ENCODE assay signal across 9 mouse cellular contexts in the genomic region with DNA sequence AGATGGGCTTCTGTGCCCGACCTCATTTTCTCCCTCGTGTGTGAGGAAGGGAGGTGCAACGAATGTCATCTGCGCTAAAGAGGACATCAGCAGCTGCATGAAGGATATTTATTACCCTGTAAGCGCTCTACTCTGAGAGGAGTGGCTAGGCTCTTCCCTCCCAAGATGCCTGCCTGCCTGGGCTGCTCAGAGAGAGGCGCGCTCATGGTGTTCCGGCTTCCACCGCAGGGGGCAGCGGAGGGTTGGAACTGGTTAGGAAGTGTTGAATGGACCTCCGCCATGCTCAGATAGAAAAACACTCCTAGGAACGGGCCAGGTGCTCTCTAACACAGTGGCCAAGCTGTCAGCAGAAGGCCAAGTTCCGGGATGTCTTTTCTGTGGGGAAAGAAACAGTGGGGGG. TPM values are rescaled to one million over a fixed set of nuclear protein-coding genes. Genes with fewer than 3 reads are reported as not detected.
DNase-seq lines count a peak whose midpoint lies in the region; ATAC-seq and TF ChIP-seq lines count a peak whose summit lies in the region.
"Had no signal": no experiment of that assay in that cellular context is flagged by ENCODE, and none has a peak within 500 bp of the region (broad histone marks: within the 10 kb centered on the region; RNA-seq: fewer than 3 reads in every experiment).

No protein-coding gene starts in this region.

- no peak for TF ChIP-seq POLR2A in cerebellum, adult 2 months (IDR thresholded peaks at IDR 0.05; ENCODE audit: borderline replicate concordance, insufficient read depth, low read length)

- H3K27me3 ChIP-seq in cerebellum, adult 2 months (ENCODE audit: control insufficient read depth, insufficient read depth, low read length), result no peaks in the 10 kb centered on the region
- H3K27me3 ChIP-seq in forebrain, embryonic 16.5 days (replicated peaks; ENCODE audit: control insufficient read depth, insufficient read depth, low read length), result no peaks in the 10 kb centered on the region
- no peaks in the 10 kb centered on the region for H3K27me3 ChIP-seq in hindbrain, embryonic 15.5 days

- no peaks in the 10 kb centered on the region for H3K4me1 ChIP-seq in cerebellum, adult 2 months (ENCODE audit: control insufficient read depth, insufficient read depth, low read length)
- H3K4me1 ChIP-seq in forebrain, embryonic 16.5 days (replicated peaks; ENCODE audit: control insufficient read depth, insufficient read depth, low read length), result peaks cover 5% of the 10 kb centered on the region; the same call in 1 of the 2 replicates
- H3K4me1 ChIP-seq in hindbrain, embryonic 15.5 days (replicated peaks), result peaks cover 11% of the 10 kb centered on the region

- peak; percentile 90 for ATAC-seq in forebrain, embryonic 16.5 days
- peak; percentile 85 for ATAC-seq in hindbrain, embryonic 15.5 days (ENCODE audit: low FRiP score, low read depth)
- peak; percentile 57 for ATAC-seq in megakaryocyte, adult 5-6 weeks (ENCODE audit: poor library complexity, severe bottlenecking)

- no peaks in the 10 kb centered on the region for H3K9me3 ChIP-seq in forebrain, embryonic 16.5 days (ENCODE audit: control insufficient read depth, low read length)
- no peaks in the 10 kb centered on the region for H3K9me3 ChIP-seq in hindbrain, embryonic 15.5 days

- peak; percentile 65 to 84 for DNase-seq in adrenal gland, adult (ENCODE audit: inconsistent age in 2 of 2, low spot score in 1 of 2)
- no peak for DNase-seq in adrenal gland, adult 8-10 months
- DNase-seq in cerebellum, adult 2 months, result peak; percentile 87 to 89
- DNase-seq in layer of hippocampus, postnatal 36 days, result peak; percentile 57 to 63
- DNase-seq in right cerebral cortex, postnatal 4 days, result peak; percentile 91

- no peaks in the 10 kb centered on the region for H3K36me3 ChIP-seq in forebrain, embryonic 16.5 days (ENCODE audit: control insufficient read depth, insufficient read depth)
- no peaks in the 10 kb centered on the region for H3K36me3 ChIP-seq in hindbrain, embryonic 15.5 days

- peak overlapping the region; percentile 55 for H3K4me3 ChIP-seq in cerebellum, adult 2 months (replicated peaks; ENCODE audit: insufficient read depth, low read depth, low read length)
- peak overlapping the region; percentile 34 for H3K4me3 ChIP-seq in forebrain, embryonic 16.5 days (replicated peaks; ENCODE audit: low read length)
- peak overlapping the region; percentile 34 for H3K4me3 ChIP-seq in hindbrain, embryonic 15.5 days

- H3K4me2 ChIP-seq in forebrain, embryonic 16.5 days (ENCODE audit: low read length), result peak overlapping the region; percentile 56
- H3K4me2 ChIP-seq in hindbrain, embryonic 15.5 days, result peak overlapping the region; percentile 56

- no peak overlapping the region for H3K27ac ChIP-seq in cerebellum, adult 2 months (ENCODE audit: insufficient read depth, low read length)
- H3K27ac ChIP-seq in forebrain, embryonic 16.5 days (ENCODE audit: low read length), result peak overlapping the region; percentile 49
- peak overlapping the region; percentile 72 for H3K27ac ChIP-seq in hindbrain, embryonic 15.5 days (replicated peaks)

- WGBS in cerebellum, adult 2 months, result 2% methylated on average over 13 of the region's 13 CpGs
- 6% methylated on average over 13 of the region's 13 CpGs for WGBS in forebrain, embryonic 16.5 days
- WGBS in hindbrain, embryonic 15.5 days, result 6% methylated on average over 13 of the region's 13 CpGs

- H3K9ac ChIP-seq in forebrain, embryonic 16.5 days (replicated peaks; ENCODE audit: low read depth, low read length), result 0 out of 2 replicates have a peak overlapping the region, but pooled peaks have one; percentile 30
- peak overlapping the region; percentile 28; the same call in 1 of the 2 replicates for H3K9ac ChIP-seq in hindbrain, embryonic 15.5 days

- TF ChIP-seq CTCF in cerebellum, adult 2 months (IDR thresholded peaks at IDR 0.05; ENCODE audit: borderline replicate concordance, insufficient read depth, low read depth, low read length), result peak; percentile 63

RNA-seq across cellular contexts. Expression of a gene that starts 3.6 kb away (rescaled TPM):
- 10 to 100 TPM; 13.3 to 43.8 (median 24.8) TPM for total RNA-seq in adrenal gland, adult 8-10 months (2022)
- polyA plus RNA-seq in cerebellum, adult 2 months (2012; rRNA removed), result 2.0 and 4.7 TPM in 2 replicates
- polyA plus RNA-seq in forebrain, embryonic 16.5 days (2015; fragmentation: Nextera tagmentation; extraction: Ambion mirVana), result 0.54 and 1.2 TPM in 2 replicates
- polyA plus RNA-seq in hindbrain, embryonic 15.5 days (2015; fragmentation: Nextera tagmentation; extraction: Ambion mirVana), result 0.39 and 0.64 TPM in 2 replicates
- under 1 TPM; 0.70 to 0.73 TPM for total RNA-seq in layer of hippocampus, postnatal 36 days (2021)
- not detected in 2 replicates for total RNA-seq in megakaryocyte, adult 5-6 weeks (2015)
- total RNA-seq in megakaryocyte, adult 5-6 weeks (2017), result not detected in 2 replicates

RNA-seq across cellular contexts. Expression of a gene that starts 14.0 kb away (rescaled TPM):
- not detected for total RNA-seq in adrenal gland, adult 8-10 months (2022)
- polyA plus RNA-seq in cerebellum, adult 2 months (2012; rRNA removed), result not detected in 2 replicates
- polyA plus RNA-seq in forebrain, embryonic 16.5 days (2015; fragmentation: Nextera tagmentation; extraction: Ambion mirVana), result not detected in 2 replicates
- polyA plus RNA-seq in hindbrain, embryonic 15.5 days (2015; fragmentation: Nextera tagmentation; extraction: Ambion mirVana), result not detected in 2 replicates
- total RNA-seq in layer of hippocampus, postnatal 36 days (2021), result not detected
- not detected in 2 replicates for total RNA-seq in megakaryocyte, adult 5-6 weeks (2015)
- not detected in 2 replicates for total RNA-seq in megakaryocyte, adult 5-6 weeks (2017)
- total RNA-seq: left cerebral cortex, postnatal 36 days had no signal

RNA-seq across cellular contexts. Expression of a gene that starts 18.0 kb away (rescaled TPM):
- 1 to 10 TPM in 2 of 4 experiments, under 1 TPM in 2; 0.46 to 2.9 (median 0.86) TPM for total RNA-seq in adrenal gland, adult 8-10 months (2022)
- polyA plus RNA-seq in cerebellum, adult 2 months (2012; rRNA removed), result not detected in 2 replicates
- not detected in 2 replicates for polyA plus RNA-seq in forebrain, embryonic 16.5 days (2015; fragmentation: Nextera tagmentation; extraction: Ambion mirVana)
- polyA plus RNA-seq in hindbrain, embryonic 15.5 days (2015; fragmentation: Nextera tagmentation; extraction: Ambion mirVana), result not detected in 2 replicates
- not detected for total RNA-seq in layer of hippocampus, postnatal 36 days (2021)
- total RNA-seq in megakaryocyte, adult 5-6 weeks (2015), result not detected in 2 replicates
- not detected in 2 replicates for total RNA-seq in megakaryocyte, adult 5-6 weeks (2017)
- total RNA-seq: left cerebral cortex, postnatal 36 days had no signal

RNA-seq across cellular contexts. Expression of a gene that starts 54.0 kb away (rescaled TPM):
- 10 to 100 TPM; 10.6 to 11.7 (median 11.3) TPM for total RNA-seq in adrenal gland, adult 8-10 months (2022)
- 8.3 and 9.0 TPM in 2 replicates for polyA plus RNA-seq in cerebellum, adult 2 months (2012; rRNA removed)
- polyA plus RNA-seq in forebrain, embryonic 16.5 days (2015; fragmentation: Nextera tagmentation; extraction: Ambion mirVana), result 2.4 and 3.2 TPM in 2 replicates
- 2.3 and 2.8 TPM in 2 replicates for polyA plus RNA-seq in hindbrain, embryonic 15.5 days (2015; fragmentation: Nextera tagmentation; extraction: Ambion mirVana)
- 10 to 100 TPM; 10.8 to 12.8 TPM for total RNA-seq in layer of hippocampus, postnatal 36 days (2021)
- total RNA-seq in megakaryocyte, adult 5-6 weeks (2015), result 3.3 TPM in 2 replicates
- 9.5 TPM in 2 replicates for total RNA-seq in megakaryocyte, adult 5-6 weeks (2017)

Comparison
In these comparisons a context has a peak if more than half of its experiments do, and no peak if none do; other contexts are left out.
1. RNA of a gene that starts 3.6 kb away (total RNA-seq): 13.3 to 43.8 TPM in adrenal gland, adult 8-10 months; 0.70 to 0.73 TPM in layer of hippocampus, postnatal 36 days and not detected in megakaryocyte, adult 5-6 weeks; every median in the first group is over 4 times any median in the second.
2. Peak in every context shown above with its lines, with median percentiles within 50 percentile points of each other: H3K4me3 ChIP-seq and ATAC-seq.